Mouse (Mus musculus) megakaryocyte, embryonic 14.5 days (primary cell): ENCODE measurements around the gene Dlec1. TPM values are rescaled to one million over a fixed set of nuclear protein-coding genes. Genes with fewer than 3 reads are reported as not detected.

Experiments used
- H3K27me3 ChIP-seq: replicated peaks from 2 replicates; pipeline ENCODE3; 2012; ENCODE audit warnings: inconsistent platforms
- H3K36me3 ChIP-seq: replicated peaks from 2 replicates; pipeline ENCODE3; 2012; ENCODE audit warnings: low read length, inconsistent platforms, mixed read lengths
- H3K4me1 ChIP-seq: 2 replicates; pipeline ENCODE4 v1.6.1; 2012; ENCODE audit warnings: inconsistent platforms
- H3K4me3 ChIP-seq: replicated peaks from 2 replicates; pipeline ENCODE3; 2012; ENCODE audit warnings: moderate library complexity, mild to moderate bottlenecking, inconsistent platforms
- H3K9me3 ChIP-seq: 2 replicates; pipeline ENCODE4 v1.6.1; 2012; ENCODE audit warnings: inconsistent platforms
- FLI1 ChIP-seq: IDR thresholded peaks from 2 replicates; pipeline ENCODE4 v1.6.1; 2012; ENCODE audit warnings: low read length, inconsistent platforms, mixed read lengths
- GATA1 ChIP-seq: IDR thresholded peaks from 3 replicates; pipeline ENCODE4 v1.6.1; 2012; ENCODE audit warnings: mixed read lengths, low read length, inconsistent platforms, borderline replicate concordance
- polyA plus RNA-seq: library from polyadenylated mRNA; stranded (reverse); fragments of >175 nt; gene quantifications from 2 replicates; pipeline ENCODE4 v1.2.3, GENCODE M21; 2012; ENCODE audit warnings: low replicate concordance; ENCODE audit not compliant: insufficient read depth

The Dlec1 gene
- polyA plus RNA-seq, 1 experiment = not detected

GRCm38 (mm10) chr9:119070173-119070825 lies 32.0 kb upstream of the Dlec1 start:
- no peak overlapping the region for H3K4me3 ChIP-seq
- TF ChIP-seq FLI1 = no peak
- no peak for TF ChIP-seq GATA1
- no peaks in the 10 kb centered on the region for H3K36me3 ChIP-seq
- H3K4me1 ChIP-seq = peaks cover 18% of the 10 kb centered on the region
- peaks cover 63% of the 10 kb centered on the region for H3K27me3 ChIP-seq
- H3K9me3 ChIP-seq = no peaks in the 10 kb centered on the region

- H3K9me3 ChIP-seq = no peaks in the 10 kb centered on the region
- H3K36me3 ChIP-seq = no peaks in the 10 kb centered on the region
- peaks cover 60% of the 10 kb centered on the region for H3K27me3 ChIP-seq
- H3K4me1 ChIP-seq = peaks cover 20% of the 10 kb centered on the region
- H3K4me3 ChIP-seq = no peak overlapping the region
- no peak for TF ChIP-seq FLI1
- no peak for TF ChIP-seq GATA1
Observed at GRCm38 (mm10) chr9:119071786-119072185, 30.5 kb upstream of the Dlec1 start.

GRCm38 (mm10) chr9:119073184-119073895 lies 28.9 kb upstream of the Dlec1 start:
- H3K9me3 ChIP-seq = no peaks in the 10 kb centered on the region
- H3K36me3 ChIP-seq = no peaks in the 10 kb centered on the region
- peaks cover 15% of the 10 kb centered on the region for H3K4me1 ChIP-seq
- H3K27me3 ChIP-seq = peaks cover 53% of the 10 kb centered on the region
- TF ChIP-seq FLI1 = no peak
- TF ChIP-seq GATA1 = no peak
- H3K4me3 ChIP-seq = no peak overlapping the region

- peaks cover 51% of the 10 kb centered on the region for H3K27me3 ChIP-seq
- no peak overlapping the region for H3K4me3 ChIP-seq
- H3K36me3 ChIP-seq = no peaks in the 10 kb centered on the region
- H3K9me3 ChIP-seq = no peaks in the 10 kb centered on the region
- peaks cover 9% of the 10 kb centered on the region for H3K4me1 ChIP-seq
- TF ChIP-seq GATA1 (no peak), FLI1 (no peak)
Observed at GRCm38 (mm10) chr9:119075685-119076084, 26.6 kb upstream of the Dlec1 start.

- no peaks in the 10 kb centered on the region for H3K9me3 ChIP-seq
- H3K4me3 ChIP-seq = no peak overlapping the region
- no peak for TF ChIP-seq FLI1
- TF ChIP-seq GATA1 = no peak
- no peaks in the 10 kb centered on the region for H3K36me3 ChIP-seq
- peaks cover 64% of the 10 kb centered on the region for H3K27me3 ChIP-seq
- H3K4me1 ChIP-seq = peaks cover 16% of the 10 kb centered on the region
Observed at GRCm38 (mm10) chr9:119080040-119080675, 22.1 kb upstream of the Dlec1 start.

GRCm38 (mm10) chr9:119082039-119082438 lies 20.2 kb upstream of the Dlec1 start:
- no peaks in the 10 kb centered on the region for H3K9me3 ChIP-seq

GRCm38 (mm10) chr9:119082656-119083430 lies 19.4 kb upstream of the Dlec1 start:
- Histone ChIP-seq H3K27me3 (peaks cover 80% of the 10 kb centered on the region), H3K4me3 (no peak overlapping the region), H3K36me3 (no peaks in the 10 kb centered on the region), H3K9me3 (no peaks in the 10 kb centered on the region), H3K4me1 (peaks cover 20% of the 10 kb centered on the region)
- TF ChIP-seq FLI1 (no peak), GATA1 (no peak)

More at GRCm38 (mm10) chr9:119082039-119082438, 20.2 kb upstream of the Dlec1 start:
- Histone ChIP-seq H3K36me3 (no peaks in the 10 kb centered on the region), H3K4me1 (peaks cover 12% of the 10 kb centered on the region; the same call in 1 of the 2 replicates), H3K27me3 (peaks cover 74% of the 10 kb centered on the region), H3K4me3 (no peak overlapping the region)
- TF ChIP-seq FLI1 (no peak), GATA1 (no peak)

- Histone ChIP-seq H3K36me3 (no peaks in the 10 kb centered on the region), H3K9me3 (no peaks in the 10 kb centered on the region), H3K27me3 (peaks cover 85% of the 10 kb centered on the region), H3K4me1 (peaks cover 29% of the 10 kb centered on the region), H3K4me3 (no peak overlapping the region)
- no peak for TF ChIP-seq FLI1
- no peak for TF ChIP-seq GATA1
Observed at GRCm38 (mm10) chr9:119083966-119084365, 18.3 kb upstream of the Dlec1 start.

- peaks cover 87% of the 10 kb centered on the region for H3K27me3 ChIP-seq
- no peak overlapping the region for H3K4me3 ChIP-seq
- H3K4me1 ChIP-seq = peaks cover 29% of the 10 kb centered on the region
- no peaks in the 10 kb centered on the region for H3K9me3 ChIP-seq
- TF ChIP-seq FLI1 (no peak), GATA1 (no peak)
- H3K36me3 ChIP-seq = no peaks in the 10 kb centered on the region
Observed at GRCm38 (mm10) chr9:119086451-119086850, 15.8 kb upstream of the Dlec1 start.

- H3K36me3 ChIP-seq = no peaks in the 10 kb centered on the region
- no peaks in the 10 kb centered on the region for H3K9me3 ChIP-seq
- H3K27me3 ChIP-seq = peaks cover 87% of the 10 kb centered on the region
- no peak overlapping the region for H3K4me3 ChIP-seq
- H3K4me1 ChIP-seq = peaks cover 29% of the 10 kb centered on the region
- no peak for TF ChIP-seq GATA1
- no peak for TF ChIP-seq FLI1
Observed at GRCm38 (mm10) chr9:119087309-119087708, 15.0 kb upstream of the Dlec1 start.
